Mouse (Mus musculus) CH12.LX (cell line): Measurements from ENCODE around the gene Stk38l. TPM values are rescaled to one million over a fixed set of nuclear protein-coding genes. Genes with fewer than 3 reads are reported as not detected.

Experiments used
- DNase-seq: peaks from one replicate; pipeline ENCODE4 v3.0.0-alpha.2; 2013; ENCODE audit errors: extremely low read depth
- H3K27ac ChIP-seq: 2 replicates; pipeline ENCODE4 v1.5.1; 2012; ENCODE audit warnings: low read depth, mild to moderate bottlenecking, control low read depth, moderate library complexity; ENCODE audit not compliant: insufficient read depth
- H3K27me3 ChIP-seq: replicated peaks from 2 replicates; pipeline ENCODE3; 2012; ENCODE audit warnings: inconsistent platforms
- H3K36me3 ChIP-seq, 2 experiments: replicated peaks in 1 of 2; 2 replicates each; pipeline versions ENCODE3 to v1.6.1; 2012; ENCODE audit warnings: inconsistent platforms in 1 of 2, low read length in 1 of 2, mild to moderate bottlenecking in 1 of 2, mixed read lengths in 1 of 2, moderate library complexity in 1 of 2; ENCODE audit not compliant: control insufficient read depth in 1 of 2, insufficient read depth in 1 of 2
- H3K4me1 ChIP-seq, 2 experiments: 2 replicates each; pipeline ENCODE4 v1.6.1; 2012; ENCODE audit warnings: inconsistent platforms in 1 of 2, moderate library complexity in 1 of 2; ENCODE audit not compliant: insufficient read depth in 2 of 2, control insufficient read depth in 1 of 2
- H3K4me2 ChIP-seq: 2 replicates; pipeline ENCODE4 v1.6.1; 2012; ENCODE audit warnings: low read depth, mild to moderate bottlenecking, control low read depth; ENCODE audit not compliant: poor library complexity, insufficient read depth, severe bottlenecking
- H3K4me3 ChIP-seq, 3 experiments: fragments of 150-350 bp in 1 of 3; sonication (generic) in 1 of 3; replicated peaks in 1 of 3; 2 replicates each; pipeline versions ENCODE3 to v1.5.1; 2011 to 2012; ENCODE audit warnings: low read depth in 2 of 3, low read length in 2 of 3, mild to moderate bottlenecking in 2 of 3, moderate library complexity in 2 of 3, control low read depth in 1 of 3, improper control_type of control experiment in 1 of 3, inconsistent platforms in 1 of 3, mixed read lengths in 1 of 3; ENCODE audit not compliant: poor library complexity in 1 of 3
- H3K79me2 ChIP-seq: replicated peaks from 2 replicates; pipeline ENCODE4 v1.6.1; 2012; ENCODE audit warnings: mild to moderate bottlenecking, moderate library complexity; ENCODE audit not compliant: control insufficient read depth, poor library complexity, insufficient read depth, severe bottlenecking; ENCODE audit errors: extremely low read depth
- H3K9ac ChIP-seq: 2 replicates; pipeline ENCODE4 v1.6.1; 2012; ENCODE audit warnings: low read depth, mild to moderate bottlenecking, control low read depth, moderate library complexity; ENCODE audit not compliant: insufficient read depth
- H3K9me3 ChIP-seq: replicated peaks from 2 replicates; pipeline ENCODE3; 2012; ENCODE audit warnings: low read length, inconsistent platforms, mixed read lengths
- CHD2 ChIP-seq: IDR thresholded peaks from 2 replicates; pipeline ENCODE4 v1.6.1; 2011; ENCODE audit warnings: low read length, improper control_type of control experiment
- ELF1 ChIP-seq: IDR thresholded peaks from 2 replicates; pipeline ENCODE4 v1.6.1; 2014; ENCODE audit warnings: low read depth, mild to moderate bottlenecking, inconsistent platforms, low read length, improper control_type of control experiment
- MXI1 ChIP-seq: IDR thresholded peaks from 2 replicates; pipeline ENCODE4 v1.6.1; 2011; ENCODE audit warnings: mild to moderate bottlenecking, low read depth, low read length, improper control_type of control experiment
- MYC ChIP-seq: IDR thresholded peaks from 2 replicates; pipeline ENCODE4 v1.6.1; 2011; ENCODE audit warnings: low read depth, mild to moderate bottlenecking, improper control_type of control experiment, low read length
- POLR2A ChIP-seq: IDR thresholded peaks from 2 replicates; pipeline ENCODE4 v1.6.1; 2011; ENCODE audit warnings: low read depth, mild to moderate bottlenecking, improper control_type of control experiment, low read length
- SMC3 ChIP-seq: IDR thresholded peaks from 2 replicates; pipeline ENCODE4 v1.6.1; 2011; ENCODE audit warnings: low read depth, low read length, improper control_type of control experiment
- UBTF ChIP-seq: IDR thresholded peaks from 2 replicates; pipeline ENCODE4 v1.6.1; 2012; ENCODE audit warnings: low read depth, mild to moderate bottlenecking, inconsistent platforms, low read length, improper control_type of control experiment, moderate library complexity
- dilution Hi-C: fragments of 300-500 bp; cut with MboI; formaldehyde crosslinking; loops from 2 replicates; pipeline ENCODE4 v1.14.3; 2020; ENCODE audit warnings: low sequenced_read_pairs; ENCODE audit not compliant: extremely low pct_unique_long_range_greater_than_20kb, extremely low pct_ligation_motif_present
- in situ Hi-C: fragments of 300-500 bp; cut with MboI; formaldehyde crosslinking; loops from 3 replicates; pipeline ENCODE4 v1.14.3; 2019; ENCODE audit warnings: low sequenced_read_pairs, low pct_ligation_motif_present, low pct_unique_long_range_greater_than_20kb, mixed read lengths
- polyA plus RNA-seq: library from polyadenylated mRNA; unstranded; fragments of >175 nt; gene quantifications from 2 replicates; pipeline ENCODE4 v1.2.1, GENCODE M21; 2012; ENCODE audit warnings: low read depth; ENCODE audit not compliant: insufficient read length
- total RNA-seq, 2 experiments: library from RNA; depleted of rRNA; stranded (reverse); fragments of 300-350 nt in 1 of 2; fragments of >200 nt in 1 of 2; gene quantifications; 2 replicates each; pipeline ENCODE4 v1.2.3; 2012 to 2014

Gene Stk38l
- total and polyA plus RNA-seq, 3 experiments = 3.8 to 5.2 (median 4.7) TPM

DNA sequence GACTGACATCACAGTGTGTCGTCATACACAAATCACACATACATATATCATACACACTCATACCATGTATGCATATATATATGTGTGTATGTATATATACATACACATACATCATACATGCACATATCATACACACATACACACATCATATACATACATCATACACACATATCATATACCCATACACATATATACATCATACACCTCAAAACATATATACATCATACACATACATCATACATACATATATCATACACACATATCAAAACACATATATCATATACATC, 100.6 kb downstream of the Stk38l start:
- Histone ChIP-seq H3K9ac (no peak overlapping the region), H3K4me1 (no peaks in the 10 kb centered on the region), H3K79me2 (no peaks in the 10 kb centered on the region), H3K4me3 (no peak overlapping the region), H3K9me3 (no peaks in the 10 kb centered on the region), H3K27me3 (no peaks in the 10 kb centered on the region), H3K36me3 (no peaks in the 10 kb centered on the region), H3K27ac (no peak overlapping the region), H3K4me2 (no peak overlapping the region; the same call in 1 of the 2 replicates)
- in situ Hi-C loops (no loop called here), dilution Hi-C loops (no loop called here)
- DNase-seq = no peak
- TF ChIP-seq ELF1 (no peak), MYC (no peak), UBTF (no peak), MXI1 (no peak), CHD2 (no peak), SMC3 (no peak), POLR2A (no peak)

Other genes starting within 250 kb of the Stk38l start
- 4.7 and 8.9 TPM in 2 replicates for gene Itpr2, start 222.8 kb upstream of the Stk38l start, total RNA-seq (2012; rRNA removed)
- 2.2 and 3.5 TPM in 2 replicates for gene Itpr2, start 222.8 kb upstream of the Stk38l start, total RNA-seq (2014; rRNA removed)
- 3.4 and 4.4 TPM in 2 replicates for gene Itpr2, start 222.8 kb upstream of the Stk38l start, polyA plus RNA-seq
- gene Fgfr1op2, start 147.8 kb upstream of the Stk38l start, total RNA-seq (2012; rRNA removed) = 80.0 and 94.1 TPM in 2 replicates
- 69.3 and 73.0 TPM in 2 replicates for gene Fgfr1op2, start 147.8 kb upstream of the Stk38l start, total RNA-seq (2014; rRNA removed)
- 101 and 104 TPM in 2 replicates for gene Fgfr1op2, start 147.8 kb upstream of the Stk38l start, polyA plus RNA-seq
- 31.9 and 42.6 TPM in 2 replicates for gene Ints13, start 147.2 kb upstream of the Stk38l start, total RNA-seq (2012; rRNA removed)
- 50.5 and 63.7 TPM in 2 replicates for gene Ints13, start 147.2 kb upstream of the Stk38l start, total RNA-seq (2014; rRNA removed)
- 51.9 and 66.1 TPM in 2 replicates for gene Ints13, start 147.2 kb upstream of the Stk38l start, polyA plus RNA-seq
- 42.4 and 45.8 TPM in 2 replicates for gene Med21, start 82.4 kb upstream of the Stk38l start, total RNA-seq (2012; rRNA removed)
- gene Med21, start 82.4 kb upstream of the Stk38l start, total RNA-seq (2014; rRNA removed) = 124 and 143 TPM in 2 replicates
- 52.2 and 56.0 TPM in 2 replicates for gene Med21, start 82.4 kb upstream of the Stk38l start, polyA plus RNA-seq
- gene Tm7sf3, start 82.2 kb upstream of the Stk38l start, total RNA-seq (2012; rRNA removed) = 19.9 and 23.9 TPM in 2 replicates
- gene Tm7sf3, start 82.2 kb upstream of the Stk38l start, total RNA-seq (2014; rRNA removed) = 11.4 and 11.8 TPM in 2 replicates
- 12.8 and 13.4 TPM in 2 replicates for gene Tm7sf3, start 82.2 kb upstream of the Stk38l start, polyA plus RNA-seq
- gene Arntl2, start 71.1 kb downstream of the Stk38l start, total RNA-seq (2012; rRNA removed) = not detected in 2 replicates
- gene Arntl2, start 71.1 kb downstream of the Stk38l start, total RNA-seq (2014; rRNA removed) = 0.07 TPM in 1 of 2 replicates, not detected in the other
- gene Arntl2, start 71.1 kb downstream of the Stk38l start, polyA plus RNA-seq = not detected in 2 replicates
- gene Smco2, start 125.1 kb downstream of the Stk38l start, total RNA-seq (2012; rRNA removed) = not detected in 2 replicates
- not detected in 2 replicates for gene Smco2, start 125.1 kb downstream of the Stk38l start, total RNA-seq (2014; rRNA removed)
- gene Smco2, start 125.1 kb downstream of the Stk38l start, polyA plus RNA-seq = not detected in 2 replicates
- 20.9 and 23.4 TPM in 2 replicates for gene Ppfibp1, start 163.5 kb downstream of the Stk38l start, total RNA-seq (2012; rRNA removed)
- 28.2 and 31.4 TPM in 2 replicates for gene Ppfibp1, start 163.5 kb downstream of the Stk38l start, total RNA-seq (2014; rRNA removed)
- 28.2 and 33.1 TPM in 2 replicates for gene Ppfibp1, start 163.5 kb downstream of the Stk38l start, polyA plus RNA-seq
- gene 1700034J05Rik, start 229.4 kb downstream of the Stk38l start, total RNA-seq (2012; rRNA removed) = not detected in 2 replicates
- gene 1700034J05Rik, start 229.4 kb downstream of the Stk38l start, total RNA-seq (2014; rRNA removed) = not detected in 2 replicates
- not detected in 2 replicates for gene 1700034J05Rik, start 229.4 kb downstream of the Stk38l start, polyA plus RNA-seq